Mouse (Mus musculus) naive thymus-derived CD4-positive, alpha-beta T cell, adult 5 months (primary cell): ENCODE results near the gene B4galt2. TPM values are rescaled to one million over a fixed set of nuclear protein-coding genes. Genes with fewer than 3 reads are reported as not detected.

Source experiments
- polyA plus RNA-seq: library from polyadenylated mRNA; unstranded; fragments of 100-300 nt; shearing (Covaris generic); gene quantifications from one replicate; pipeline ENCODE4 v1.2.1, GENCODE M21; 2017

The B4galt2 gene
- polyA plus RNA-seq, result not detected

GRCm38 (mm10) chr4:117882701-117883691 lies at the start of gene B4galt2:
Gene B4galt2, minus strand, starts transcription at chr4:117883487.

GRCm38 (mm10) chr4:117929391-117929881 lies 46.1 kb upstream of the B4galt2 start, which contains the start of gene Artn:
Gene Artn, minus strand, starts transcription at chr4:117929763.

GRCm38 (mm10) chr4:117914591-117915442 lies 31.5 kb upstream of the B4galt2 start, which contains the start of gene Ipo13:
Gene Ipo13, minus strand, starts transcription at chr4:117914999.

GRCm38 (mm10) chr4:117891738-117892161 lies 8.5 kb upstream of the B4galt2 start, which contains the start of gene Dph2:
Gene Dph2, minus strand, starts transcription at chr4:117892032.

GRCm38 (mm10) chr4:117887133-117887532 lies 3.8 kb upstream of the B4galt2 start, which contains the start of gene Atp6v0b:
Gene Atp6v0b, minus strand, starts transcription at chr4:117887333.

GRCm38 (mm10) chr4:117872471-117872886 lies 10.8 kb downstream of the B4galt2 start, which contains the start of gene Ccdc24:
Gene Ccdc24, minus strand, starts transcription at chr4:117872557.

GRCm38 (mm10) chr4:117834457-117834844 lies 48.8 kb downstream of the B4galt2 start, which contains the start of gene Slc6a9:
Gene Slc6a9, plus strand, starts transcription at chr4:117834506.

Other genes with a start within 250 kb of the B4galt2 start
- 32.2 TPM for gene Dmap1, start 201.2 kb downstream of the B4galt2 start, polyA plus RNA-seq
- gene Gm12845, start 159.1 kb downstream of the B4galt2 start, polyA plus RNA-seq, result not detected
- not detected for gene Klf17, start 117.8 kb downstream of the B4galt2 start, polyA plus RNA-seq
- gene Slc6a9, start 49.0 kb downstream of the B4galt2 start, polyA plus RNA-seq, result 0.31 TPM
- not detected for gene Ccdc24, start 10.9 kb downstream of the B4galt2 start, polyA plus RNA-seq
- gene Atp6v0b, start 3.8 kb upstream of the B4galt2 start, polyA plus RNA-seq, result 200 TPM
- gene Dph2, start 8.5 kb upstream of the B4galt2 start, polyA plus RNA-seq, result 23.5 TPM
- gene Ipo13, start 31.5 kb upstream of the B4galt2 start, polyA plus RNA-seq, result 34.7 TPM
- not detected for gene Artn, start 46.3 kb upstream of the B4galt2 start, polyA plus RNA-seq